Mouse (Mus musculus) CH12.LX (cell line): ENCODE results near the gene Nckap1. TPM values are rescaled to one million over a fixed set of nuclear protein-coding genes. Genes with fewer than 3 reads are reported as not detected.

Source experiments
- DNase-seq: peaks from one replicate; pipeline ENCODE4 v3.0.0-alpha.2; 2013; ENCODE audit errors: extremely low read depth
- H3K27ac ChIP-seq: 2 replicates; pipeline ENCODE4 v1.5.1; 2012; ENCODE audit warnings: low read depth, mild to moderate bottlenecking, control low read depth, moderate library complexity; ENCODE audit not compliant: insufficient read depth
- H3K27me3 ChIP-seq: replicated peaks from 2 replicates; pipeline ENCODE3; 2012; ENCODE audit warnings: inconsistent platforms
- H3K36me3 ChIP-seq, 2 experiments: replicated peaks in 1 of 2; 2 replicates each; pipeline versions ENCODE3 to v1.6.1; 2012; ENCODE audit warnings: inconsistent platforms in 1 of 2, low read length in 1 of 2, mild to moderate bottlenecking in 1 of 2, mixed read lengths in 1 of 2, moderate library complexity in 1 of 2; ENCODE audit not compliant: control insufficient read depth in 1 of 2, insufficient read depth in 1 of 2
- H3K4me1 ChIP-seq, 2 experiments: 2 replicates each; pipeline ENCODE4 v1.6.1; 2012; ENCODE audit warnings: inconsistent platforms in 1 of 2, moderate library complexity in 1 of 2; ENCODE audit not compliant: insufficient read depth in 2 of 2, control insufficient read depth in 1 of 2
- H3K4me2 ChIP-seq: 2 replicates; pipeline ENCODE4 v1.6.1; 2012; ENCODE audit warnings: low read depth, mild to moderate bottlenecking, control low read depth; ENCODE audit not compliant: poor library complexity, insufficient read depth, severe bottlenecking
- H3K4me3 ChIP-seq, 3 experiments: fragments of 150-350 bp in 1 of 3; sonication (generic) in 1 of 3; replicated peaks in 1 of 3; 2 replicates each; pipeline versions ENCODE3 to v1.5.1; 2011 to 2012; ENCODE audit warnings: low read depth in 2 of 3, low read length in 2 of 3, mild to moderate bottlenecking in 2 of 3, moderate library complexity in 2 of 3, control low read depth in 1 of 3, improper control_type of control experiment in 1 of 3, inconsistent platforms in 1 of 3, mixed read lengths in 1 of 3; ENCODE audit not compliant: poor library complexity in 1 of 3
- H3K79me2 ChIP-seq: replicated peaks from 2 replicates; pipeline ENCODE4 v1.6.1; 2012; ENCODE audit warnings: mild to moderate bottlenecking, moderate library complexity; ENCODE audit not compliant: control insufficient read depth, poor library complexity, insufficient read depth, severe bottlenecking; ENCODE audit errors: extremely low read depth
- H3K9ac ChIP-seq: 2 replicates; pipeline ENCODE4 v1.6.1; 2012; ENCODE audit warnings: low read depth, mild to moderate bottlenecking, control low read depth, moderate library complexity; ENCODE audit not compliant: insufficient read depth
- H3K9me3 ChIP-seq: replicated peaks from 2 replicates; pipeline ENCODE3; 2012; ENCODE audit warnings: low read length, inconsistent platforms, mixed read lengths
- CTCF ChIP-seq, 2 experiments: IDR thresholded peaks in 1 of 2; conservative IDR thresholded peaks in 1 of 2; 2 replicates each; pipeline ENCODE4 v1.5.1; 2011 to 2012; ENCODE audit warnings: low read depth in 2 of 2, low read length in 2 of 2, improper control_type of control experiment in 1 of 2, inconsistent platforms in 1 of 2, mild to moderate bottlenecking in 1 of 2, moderate library complexity in 1 of 2
- E2F4 ChIP-seq: IDR thresholded peaks from 2 replicates; pipeline ENCODE4 v1.6.1; 2011; ENCODE audit warnings: low read depth, low read length, improper control_type of control experiment; ENCODE audit not compliant: insufficient replicate concordance
- ELF1 ChIP-seq: IDR thresholded peaks from 2 replicates; pipeline ENCODE4 v1.6.1; 2014; ENCODE audit warnings: low read depth, mild to moderate bottlenecking, inconsistent platforms, low read length, improper control_type of control experiment
- ETS1 ChIP-seq: conservative IDR thresholded peaks from 2 replicates; pipeline ENCODE4 v1.6.1; 2012; ENCODE audit warnings: low read depth, mild to moderate bottlenecking, inconsistent platforms, low read length, improper control_type of control experiment, moderate library complexity
- HCFC1 ChIP-seq: IDR thresholded peaks from 2 replicates; pipeline ENCODE4 v1.6.1; 2012; ENCODE audit warnings: low read depth, mild to moderate bottlenecking, inconsistent platforms, low read length, improper control_type of control experiment
- JUND ChIP-seq: conservative IDR thresholded peaks from 2 replicates; pipeline ENCODE4 v1.6.1; 2011; ENCODE audit warnings: low read depth, low read length, improper control_type of control experiment
- KAT2A ChIP-seq: IDR thresholded peaks from 2 replicates; pipeline ENCODE4 v1.6.1; 2012; ENCODE audit warnings: low read length, improper control_type of control experiment, inconsistent platforms; ENCODE audit not compliant: insufficient replicate concordance
- MAFK ChIP-seq: IDR thresholded peaks from 2 replicates; pipeline ENCODE4 v1.6.1; 2011; ENCODE audit warnings: low read length, improper control_type of control experiment; ENCODE audit not compliant: insufficient replicate concordance
- MAX ChIP-seq: IDR thresholded peaks from 2 replicates; pipeline ENCODE4 v1.6.1; 2011; ENCODE audit warnings: low read length, improper control_type of control experiment
- NELFE ChIP-seq: IDR thresholded peaks from 2 replicates; pipeline ENCODE4 v1.6.1; 2011; ENCODE audit warnings: low read depth, low read length, improper control_type of control experiment
- POLR2A ChIP-seq: IDR thresholded peaks from 2 replicates; pipeline ENCODE4 v1.6.1; 2011; ENCODE audit warnings: low read depth, mild to moderate bottlenecking, improper control_type of control experiment, low read length
- POLR2AphosphoS2 ChIP-seq: IDR thresholded peaks from 2 replicates; pipeline ENCODE4 v1.6.1; 2011; ENCODE audit warnings: low read depth, low read length, improper control_type of control experiment
- RAD21 ChIP-seq: IDR thresholded peaks from 2 replicates; pipeline ENCODE4 v1.6.1; 2011; ENCODE audit warnings: low read depth, mild to moderate bottlenecking, low read length, improper control_type of control experiment, moderate library complexity
- SIN3A ChIP-seq: IDR thresholded peaks from 2 replicates; pipeline ENCODE4 v1.6.1; 2012; ENCODE audit warnings: low read length, improper control_type of control experiment, inconsistent platforms
- TBP ChIP-seq: conservative IDR thresholded peaks from 2 replicates; pipeline ENCODE4 v1.6.1; 2011; ENCODE audit warnings: low read depth, low read length, improper control_type of control experiment
- TCF12 ChIP-seq: IDR thresholded peaks from 2 replicates; pipeline ENCODE4 v1.6.1; 2014; ENCODE audit warnings: low read depth, mild to moderate bottlenecking, inconsistent platforms, low read length, improper control_type of control experiment
- USF2 ChIP-seq: conservative IDR thresholded peaks from 2 replicates; pipeline ENCODE4 v1.6.1; 2011; ENCODE audit warnings: low read depth, low read length, improper control_type of control experiment
- ZC3H11A ChIP-seq: IDR thresholded peaks from 2 replicates; pipeline ENCODE4 v1.6.1; 2012; ENCODE audit warnings: low read depth, mild to moderate bottlenecking, inconsistent platforms, low read length, improper control_type of control experiment
- ZKSCAN1 ChIP-seq: IDR thresholded peaks from 2 replicates; pipeline ENCODE4 v1.6.1; 2012; ENCODE audit warnings: low read depth, inconsistent platforms, low read length, improper control_type of control experiment, borderline replicate concordance
- ZNF384 ChIP-seq: IDR thresholded peaks from 2 replicates; pipeline ENCODE4 v1.6.1; 2012; ENCODE audit warnings: low read depth, low read length, improper control_type of control experiment, inconsistent platforms
- dilution Hi-C: fragments of 300-500 bp; cut with MboI; formaldehyde crosslinking; loops from 2 replicates; pipeline ENCODE4 v1.14.3; 2020; ENCODE audit warnings: low sequenced_read_pairs; ENCODE audit not compliant: extremely low pct_unique_long_range_greater_than_20kb, extremely low pct_ligation_motif_present
- in situ Hi-C: fragments of 300-500 bp; cut with MboI; formaldehyde crosslinking; loops from 3 replicates; pipeline ENCODE4 v1.14.3; 2019; ENCODE audit warnings: low sequenced_read_pairs, low pct_ligation_motif_present, low pct_unique_long_range_greater_than_20kb, mixed read lengths
- polyA plus RNA-seq: library from polyadenylated mRNA; unstranded; fragments of >175 nt; gene quantifications from 2 replicates; pipeline ENCODE4 v1.2.1, GENCODE M21; 2012; ENCODE audit warnings: low read depth; ENCODE audit not compliant: insufficient read length
- total RNA-seq, 2 experiments: library from RNA; depleted of rRNA; stranded (reverse); fragments of 300-350 nt in 1 of 2; fragments of >200 nt in 1 of 2; gene quantifications; 2 replicates each; pipeline ENCODE4 v1.2.3; 2012 to 2014

Gene Nckap1
- total and polyA plus RNA-seq, 3 experiments, result 3.9 to 7.1 (median 6.8) TPM

DNA sequence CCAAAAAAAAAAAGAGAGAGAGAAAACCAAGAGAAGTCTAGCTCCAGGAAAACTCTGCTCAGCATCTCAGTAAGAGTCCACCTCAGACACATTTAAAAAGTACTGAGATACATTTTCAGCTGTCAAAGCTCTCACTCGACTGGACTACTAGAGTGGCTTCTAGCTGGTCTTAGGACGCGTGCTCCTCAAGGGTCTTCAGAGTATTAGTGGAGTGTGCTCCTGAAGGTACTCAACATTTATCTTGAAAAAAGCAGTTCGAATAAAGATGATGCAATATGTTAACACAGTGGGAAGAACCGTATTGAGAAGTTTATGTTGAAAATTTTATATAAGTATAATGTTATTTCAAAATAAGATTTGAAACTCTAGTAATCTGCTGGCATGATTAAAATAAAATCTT lies 20.4 kb downstream of the Nckap1 start:
- Histone ChIP-seq H3K36me3 (peaks cover 0 to 4% of the 10 kb centered on the region in 2 experiments), H3K4me3 (no peak overlapping the region), H3K79me2 (no peaks in the 10 kb centered on the region), H3K27ac (no peak overlapping the region), H3K4me1 (no peaks in the 10 kb centered on the region), H3K4me2 (no peak overlapping the region), H3K9me3 (no peaks in the 10 kb centered on the region), H3K9ac (no peak overlapping the region), H3K27me3 (no peaks in the 10 kb centered on the region)
- TF ChIP-seq RAD21, result no peak
- TF ChIP-seq POLR2AphosphoS2, result no peak
- in situ Hi-C loops, result no loop called here
- dilution Hi-C loops, result no loop called here
- no peak for DNase-seq

DNA sequence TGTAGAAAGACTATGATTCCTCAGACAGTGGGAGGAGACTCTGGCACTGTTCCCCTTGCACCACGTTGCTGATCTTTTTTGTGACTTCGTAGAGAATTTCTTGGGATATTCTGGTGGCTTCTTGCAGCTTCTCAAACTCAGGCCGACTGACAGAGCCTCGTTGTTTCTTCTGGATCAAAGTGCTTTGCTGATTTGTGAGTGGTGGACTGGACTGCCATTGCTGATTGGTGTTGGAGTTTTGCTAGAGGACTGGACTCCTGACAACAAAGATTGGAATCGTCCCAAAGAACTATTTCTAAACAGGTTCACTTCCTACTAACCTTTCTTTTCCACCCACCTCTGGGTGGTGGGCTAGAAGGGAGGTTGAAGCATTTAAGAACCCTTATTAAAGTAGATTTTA lies 21.5 kb downstream of the Nckap1 start:
- no peaks in the 10 kb centered on the region for H3K79me2 ChIP-seq
- H3K9ac ChIP-seq, result no peak overlapping the region
- no peak overlapping the region for H3K4me3 ChIP-seq
- H3K27me3 ChIP-seq, result no peaks in the 10 kb centered on the region
- in situ Hi-C loops, result no loop called here
- H3K36me3 ChIP-seq, result peaks cover 0 to 4% of the 10 kb centered on the region in 2 experiments
- H3K9me3 ChIP-seq, result no peaks in the 10 kb centered on the region
- no peak for DNase-seq
- H3K4me2 ChIP-seq, result no peak overlapping the region
- H3K4me1 ChIP-seq, result no peaks in the 10 kb centered on the region
- H3K27ac ChIP-seq, result no peak overlapping the region
- dilution Hi-C loops, result no loop called here
- no peak for TF ChIP-seq TCF12
- TF ChIP-seq SIN3A, result no peak
- TF ChIP-seq KAT2A, result no peak
- TF ChIP-seq NELFE, result no peak
- no peak for TF ChIP-seq JUND
- TF ChIP-seq HCFC1, result no peak
- TF ChIP-seq POLR2A, result no peak
- TF ChIP-seq TBP, result no peak
- TF ChIP-seq CTCF (conservative IDR thresholded peaks at IDR 0.05 in 1 of 2, IDR thresholded peaks at IDR 0.05 in 1 of 2; ENCODE audit: low read depth in 2 of 2, low read length in 2 of 2), result no peak
- TF ChIP-seq ZNF384, result no peak
- TF ChIP-seq ZKSCAN1, result no peak
- TF ChIP-seq ELF1, result no peak
- TF ChIP-seq MAFK, result no peak
- TF ChIP-seq ZC3H11A, result no peak
- TF ChIP-seq ETS1, result no peak
- no peak for TF ChIP-seq MAX
- no peak for TF ChIP-seq USF2
- no peak for TF ChIP-seq E2F4
